Mouse (Mus musculus) kidney, embryonic 14.5 days (tissue): Measurements from ENCODE around the gene Sdr9c7. TPM values are rescaled to one million over a fixed set of nuclear protein-coding genes. Genes with fewer than 3 reads are reported as not detected.
A peak's percentile ranks its signal among the peaks of the same experiment; 100 is the strongest.
"Not testable (repeated sequence)": the region's sequence is repeated elsewhere in the genome, so short reads cannot be mapped to it uniquely, and the experiment has no call there.

Source experiments
- ATAC-seq: fragments of 200-750 bp; cut with Nextera tagmentation; 2 replicates; pipeline ENCODE4 v1.8.0; 2017; ENCODE audit warnings: moderate number of reproducible peaks, mild to moderate bottlenecking, moderate TSS enrichment, moderate library complexity; ENCODE audit not compliant: low FRiP score, low TSS enrichment
- H3K27ac ChIP-seq: fragments of 300-500 bp; sonication (generic); 2 replicates; pipeline ENCODE4 v1.5.1; 2014; ENCODE audit warnings: low read depth, mild to moderate bottlenecking, low read length, moderate library complexity, mixed read lengths
- H3K27me3 ChIP-seq: fragments of 300-500 bp; sonication (generic); 2 replicates; pipeline ENCODE4 v1.6.1; 2014; ENCODE audit warnings: mild to moderate bottlenecking, low read length; ENCODE audit not compliant: control insufficient read depth, insufficient read depth
- H3K36me3 ChIP-seq: fragments of 300-500 bp; sonication (generic); 2 replicates; pipeline ENCODE4 v1.6.1; 2014; ENCODE audit warnings: low read length, mixed read lengths; ENCODE audit not compliant: control insufficient read depth, insufficient read depth
- H3K4me1 ChIP-seq: fragments of 300-500 bp; sonication (generic); 2 replicates; pipeline ENCODE4 v1.6.1; 2014; ENCODE audit warnings: low read length, mixed read lengths; ENCODE audit not compliant: control insufficient read depth, insufficient read depth
- H3K4me2 ChIP-seq: fragments of 300-500 bp; sonication (generic); replicated peaks from 2 replicates; pipeline ENCODE4 v1.6.1; 2014; ENCODE audit warnings: low read depth, mild to moderate bottlenecking, low read length
- H3K4me3 ChIP-seq: fragments of 300-500 bp; sonication (generic); 2 replicates; pipeline ENCODE4 v1.5.1; 2014; ENCODE audit warnings: mild to moderate bottlenecking, low read length
- H3K9ac ChIP-seq: fragments of 300-500 bp; sonication (generic); 2 replicates; pipeline ENCODE4 v1.6.1; 2014; ENCODE audit warnings: low read depth, mild to moderate bottlenecking, low read length, moderate library complexity
- H3K9me3 ChIP-seq: fragments of 300-500 bp; sonication (generic); 2 replicates; pipeline ENCODE4 v1.6.1; 2016; ENCODE audit warnings: low read length; ENCODE audit not compliant: control insufficient read depth
- WGBS: fragments of 180-500 bp; shearing (Covaris S2); extraction: QIAGEN DNeasy Blood & Tissue Kit; methylation state at CpG from one replicate; pipeline ENCODE4 v1.1.7; 2014; 5-methylcytosine and 5-hydroxymethylcytosine counted together
- polyA plus RNA-seq: library from polyadenylated mRNA; unstranded; fragments of >200 nt; fragmentation: Nextera tagmentation; extraction: Ambion mirVana; gene quantifications from 2 replicates; pipeline ENCODE4 v1.2.1, GENCODE M21; 2014

Sdr9c7 gene
- polyA plus RNA-seq, 1 experiment from 2014 or later = not detected

DNA sequence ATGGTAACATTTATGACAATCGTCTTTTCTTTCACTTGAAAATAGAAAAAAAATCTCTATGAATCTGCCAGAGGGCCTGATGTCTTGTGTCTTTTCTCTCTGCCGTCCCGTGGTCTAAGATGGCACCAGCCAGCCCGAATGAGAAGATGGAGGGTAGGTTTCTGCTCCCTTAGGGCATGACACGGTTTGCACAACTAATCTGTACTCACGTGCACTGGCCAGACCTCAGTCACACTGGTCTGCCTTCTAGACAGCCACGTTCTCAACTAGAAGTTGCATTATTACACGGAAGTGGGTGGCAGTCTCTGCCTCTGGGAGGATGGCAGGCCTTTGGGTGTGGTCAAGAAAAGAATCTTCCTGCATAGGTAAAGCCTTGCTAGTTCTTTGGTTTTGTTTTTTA lies 24.7 kb downstream of the Sdr9c7 start:
- ATAC-seq = no peak
- H3K27me3 ChIP-seq = no peaks in the 10 kb centered on the region
- WGBS = 85% methylated on average over 8 of the region's 8 CpGs

DNA sequence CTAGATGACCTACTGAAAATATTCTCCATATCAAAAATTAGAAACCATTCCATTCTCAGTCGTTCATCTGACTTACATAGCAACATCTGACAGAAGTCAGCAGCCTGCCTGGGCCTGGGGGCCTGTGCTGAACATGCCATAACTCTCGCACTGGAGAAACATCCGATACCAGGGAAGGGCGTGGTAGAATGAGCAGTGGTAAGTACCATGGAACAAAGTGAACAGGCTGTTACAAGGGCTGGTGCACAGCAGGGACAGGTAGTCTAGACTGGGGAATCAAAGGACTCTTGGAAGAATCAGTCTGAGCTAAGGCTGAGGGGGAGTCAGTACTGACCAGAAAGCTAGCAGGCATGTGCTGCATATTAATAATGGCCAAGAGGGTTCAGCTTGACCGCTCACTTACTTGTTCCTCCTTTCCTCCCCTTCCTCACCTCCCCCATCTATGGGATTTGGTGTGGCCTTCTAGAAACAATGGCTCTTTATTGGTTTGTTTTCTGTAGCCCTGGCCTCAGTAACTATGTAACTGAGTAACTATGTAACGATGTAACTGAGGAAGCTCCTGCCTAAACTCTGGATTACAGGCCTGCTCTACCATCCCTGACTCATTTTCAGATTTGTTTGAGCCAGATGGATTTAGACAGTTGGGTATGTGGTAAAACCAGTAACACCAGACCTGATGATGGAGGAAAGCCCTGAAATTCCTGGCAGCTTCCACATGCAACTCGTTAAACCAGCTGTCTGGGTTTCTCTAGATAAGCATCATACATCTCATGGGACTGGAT lies 26.5 kb downstream of the Sdr9c7 start:
- Histone ChIP-seq H3K9me3 (no peaks in the 10 kb centered on the region), H3K27me3 (no peaks in the 10 kb centered on the region), H3K9ac (no peak overlapping the region), H3K4me3 (no peak overlapping the region), H3K4me2 (no peak overlapping the region), H3K36me3 (no peaks in the 10 kb centered on the region), H3K4me1 (peaks cover 10% of the 10 kb centered on the region; the same call in 1 of the 2 replicates), H3K27ac (peak overlapping the region; percentile 74; the same call in 1 of the 2 replicates)
- ATAC-seq = peak; percentile 76
- WGBS = 37% methylated on average over 7 of the region's 7 CpGs

More for the DNA sequence above, 24.7 kb downstream of the Sdr9c7 start:
- H3K4me2 ChIP-seq = no peak overlapping the region
- no peak overlapping the region for H3K9ac ChIP-seq
- peaks cover 10% of the 10 kb centered on the region; the same call in 1 of the 2 replicates for H3K4me1 ChIP-seq
- H3K4me3 ChIP-seq = no peak overlapping the region
- H3K27ac ChIP-seq = no peak overlapping the region
- no peaks in the 10 kb centered on the region for H3K9me3 ChIP-seq
- H3K36me3 ChIP-seq = no peaks in the 10 kb centered on the region

DNA sequence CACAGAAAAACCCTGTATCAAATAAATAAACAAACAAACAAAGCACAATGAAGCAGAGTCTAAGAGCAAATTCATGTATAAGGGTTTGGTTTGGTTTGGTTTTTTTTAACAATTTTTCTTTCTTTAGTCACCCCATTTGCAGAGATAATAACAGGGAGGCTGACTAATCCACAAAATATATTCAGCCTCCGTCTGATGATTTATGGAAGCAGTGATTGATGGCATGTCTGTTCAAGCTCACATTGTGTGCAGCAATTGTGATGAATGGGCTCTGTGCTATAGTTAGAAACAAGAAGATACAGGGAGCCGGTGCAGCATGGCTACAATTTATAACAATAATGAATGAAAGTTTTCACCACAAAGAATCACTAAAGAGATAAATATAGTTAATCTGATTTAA lies 29.4 kb downstream of the Sdr9c7 start:
- Histone ChIP-seq H3K4me1 (peaks cover 10% of the 10 kb centered on the region; the same call in 1 of the 2 replicates), H3K27me3 (no peaks in the 10 kb centered on the region), H3K4me2 (no peak overlapping the region), H3K36me3 (no peaks in the 10 kb centered on the region), H3K9ac (no peak overlapping the region), H3K9me3 (no peaks in the 10 kb centered on the region), H3K27ac (no peak overlapping the region), H3K4me3 (no peak overlapping the region)
- no peak for ATAC-seq
- WGBS = 72% methylated on average over 2 of the region's 2 CpGs

DNA sequence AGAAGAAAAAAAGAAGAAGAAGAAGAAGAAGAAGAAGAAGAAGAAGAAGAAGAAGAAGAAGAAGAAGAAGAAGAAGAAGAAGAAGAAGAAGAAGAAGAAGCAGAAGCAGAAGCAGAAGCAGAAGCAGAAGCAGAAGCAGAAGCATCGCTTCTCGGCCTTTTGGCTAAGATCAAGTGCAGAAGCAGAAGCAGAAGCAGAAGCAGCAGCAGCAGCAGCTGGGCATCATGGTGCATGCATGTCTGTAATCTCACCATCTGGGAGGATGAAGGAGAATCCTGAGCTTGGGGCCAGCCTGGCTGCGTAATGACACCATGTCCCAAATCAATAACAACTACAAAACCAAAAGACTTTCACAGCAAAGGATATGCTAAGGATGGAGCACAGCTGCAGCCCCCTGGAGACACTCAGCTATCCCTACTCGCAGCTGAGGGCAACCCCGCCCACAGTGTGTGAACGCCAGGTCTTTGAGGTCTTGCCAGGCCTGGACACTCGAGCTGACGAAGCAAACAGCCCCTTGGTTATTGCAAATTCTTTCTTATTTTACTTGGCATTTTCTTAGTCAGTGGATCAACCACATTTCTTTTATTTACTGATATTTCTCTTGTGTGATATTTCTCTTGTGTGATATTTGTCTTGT lies 34.1 kb downstream of the Sdr9c7 start:
- Histone ChIP-seq H3K4me1 (no peaks in the 10 kb centered on the region), H3K9ac (no peak overlapping the region), H3K36me3 (no peaks in the 10 kb centered on the region), H3K4me3 (no peak overlapping the region), H3K9me3 (no peaks in the 10 kb centered on the region), H3K27me3 (no peaks in the 10 kb centered on the region), H3K4me2 (no peak overlapping the region), H3K27ac (no peak overlapping the region)
- WGBS = 60% methylated on average over 8 of the region's 8 CpGs
- no peak for ATAC-seq

DNA sequence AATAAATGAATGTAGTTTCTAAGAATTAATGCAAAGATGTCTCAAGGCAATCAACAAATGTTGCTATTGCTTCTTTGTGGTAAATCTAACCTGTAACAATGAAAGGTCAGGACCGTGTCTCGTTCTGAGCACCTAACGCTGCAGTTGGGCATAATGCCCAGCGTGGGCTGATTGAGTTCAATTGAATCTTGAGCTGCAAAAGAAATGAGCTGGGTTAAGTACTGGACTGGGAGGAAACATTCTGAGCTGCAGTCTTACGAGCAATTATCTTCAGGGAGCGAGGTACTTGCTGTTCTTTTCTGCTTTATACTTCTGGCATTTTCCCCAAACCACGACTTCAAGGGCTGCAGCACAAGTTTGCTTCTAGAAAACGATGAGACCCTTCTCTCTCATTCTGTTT lies 38.0 kb downstream of the Sdr9c7 start:
- no peak for ATAC-seq
- H3K4me1 ChIP-seq = no peaks in the 10 kb centered on the region

DNA sequence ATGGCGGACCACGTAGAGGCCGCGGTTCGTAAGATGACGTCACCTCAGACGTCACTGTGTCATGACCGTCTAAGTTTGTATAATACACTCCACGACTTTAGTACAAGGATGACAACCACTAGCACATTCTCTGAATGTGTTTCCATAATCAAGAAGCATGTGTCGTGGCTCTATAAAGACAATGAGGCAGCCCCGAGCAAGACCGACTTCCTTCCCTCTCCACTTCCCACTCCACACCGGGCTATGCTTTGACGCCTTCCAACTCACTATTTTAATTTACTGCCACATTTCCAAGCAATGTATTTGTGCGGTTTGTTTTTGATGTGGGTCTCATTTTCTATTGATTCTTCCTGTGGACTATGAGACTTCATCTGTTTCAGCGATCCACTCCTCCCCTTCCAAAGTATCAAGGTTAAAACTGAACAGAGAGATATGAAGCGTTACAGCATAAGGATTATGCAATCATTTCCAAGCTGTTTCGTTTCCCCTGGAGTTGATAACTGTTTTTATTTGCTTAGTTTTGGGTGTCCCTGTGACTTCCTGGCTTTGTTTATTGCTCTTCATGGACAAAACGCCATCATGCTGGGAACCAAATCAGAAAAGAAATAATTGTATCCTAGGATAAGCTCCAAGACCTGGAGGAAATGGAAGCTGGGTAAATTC lies 38.6 kb downstream of the Sdr9c7 start:
- 82% methylated on average over 19 of the region's 19 CpGs for WGBS
- Histone ChIP-seq H3K27me3 (no peaks in the 10 kb centered on the region), H3K36me3 (no peaks in the 10 kb centered on the region), H3K9me3 (no peaks in the 10 kb centered on the region), H3K4me2 (no peak overlapping the region), H3K27ac (no peak overlapping the region), H3K9ac (no peak overlapping the region), H3K4me3 (no peak overlapping the region), H3K4me1 (no peaks in the 10 kb centered on the region)
- no peak for ATAC-seq

More for the DNA sequence above, 38.0 kb downstream of the Sdr9c7 start:
- no peak overlapping the region for H3K27ac ChIP-seq
- H3K9ac ChIP-seq = no peak overlapping the region
- no peaks in the 10 kb centered on the region for H3K36me3 ChIP-seq
- no peak overlapping the region for H3K4me3 ChIP-seq
- WGBS = 89% methylated on average over 8 of the region's 8 CpGs
- no peaks in the 10 kb centered on the region for H3K9me3 ChIP-seq
- H3K27me3 ChIP-seq = no peaks in the 10 kb centered on the region
- no peak overlapping the region for H3K4me2 ChIP-seq

DNA sequence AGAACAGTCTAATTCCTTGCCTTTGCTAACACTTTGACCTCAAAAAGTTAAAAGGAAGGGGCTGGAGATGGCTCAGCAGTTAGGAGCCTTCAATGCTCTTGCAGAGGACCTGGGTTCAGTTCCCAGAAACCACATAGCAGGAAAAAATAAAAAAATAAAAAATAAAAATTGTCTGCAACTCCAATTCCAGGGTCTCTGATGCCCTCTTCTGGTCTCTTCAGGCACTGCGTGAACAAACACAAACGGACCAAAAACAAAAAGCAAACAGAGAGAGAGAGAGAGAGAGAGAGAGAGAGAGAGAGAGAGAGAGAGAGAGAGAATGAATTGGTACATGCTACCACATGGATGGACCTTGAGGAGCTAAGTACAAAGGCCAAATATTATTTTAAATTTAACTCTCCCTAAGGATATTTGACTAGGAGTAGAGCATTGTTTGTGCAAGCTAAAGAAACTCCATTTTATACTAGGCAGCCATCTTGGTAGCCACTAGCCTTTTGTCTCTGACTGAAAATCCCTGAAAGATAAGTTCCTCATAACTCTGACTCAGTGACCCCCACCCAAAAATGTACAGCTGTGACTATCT lies 39.2 kb downstream of the Sdr9c7 start:
- Histone ChIP-seq H3K4me1 (no peaks in the 10 kb centered on the region), H3K4me2 (no peak overlapping the region), H3K36me3 (no peaks in the 10 kb centered on the region), H3K9me3 (no peaks in the 10 kb centered on the region), H3K9ac (no peak overlapping the region), H3K27ac (no peak overlapping the region), H3K4me3 (no peak overlapping the region), H3K27me3 (no peaks in the 10 kb centered on the region)
- WGBS = 5% methylated on average over 2 of the region's 2 CpGs
- no peak for ATAC-seq

DNA sequence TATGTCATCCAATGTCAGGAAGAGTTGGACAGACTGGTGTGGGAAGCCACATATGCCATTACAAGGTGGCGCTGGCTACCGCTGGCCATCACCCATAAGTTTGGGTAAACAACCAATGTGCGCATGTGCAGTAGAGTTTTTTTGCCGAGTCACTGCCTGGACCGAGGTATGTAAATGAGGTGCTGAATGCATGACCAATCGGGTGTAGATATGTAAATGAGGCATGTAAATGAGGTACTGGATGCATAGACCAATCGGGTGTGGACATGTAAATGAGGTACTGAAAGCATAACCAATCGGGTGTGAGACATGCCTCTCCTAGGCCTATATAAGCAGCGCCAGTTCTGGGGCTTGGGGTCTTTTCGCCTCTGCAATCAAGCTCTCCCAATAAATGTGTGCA lies 41.3 kb downstream of the Sdr9c7 start:
- not testable (repeated sequence) for H3K4me2 ChIP-seq, H3K9me3 ChIP-seq, H3K27ac ChIP-seq, H3K9ac ChIP-seq, ATAC-seq, H3K36me3 ChIP-seq, H3K4me3 ChIP-seq, H3K27me3 ChIP-seq, H3K4me1 ChIP-seq
- WGBS = 97% methylated on average over 10 of the region's 10 CpGs
